Mouse (Mus musculus): ENCODE results near the gene Tmem205.

The Tmem205 gene

GRCm38 (mm10) chr9:21917493-21918034, 9.8 kb downstream of the Tmem205 start:
- no peak for DNase-seq (ENCODE audit: low read depth in 2 of 2, low spot score in 2 of 2)

DNA sequence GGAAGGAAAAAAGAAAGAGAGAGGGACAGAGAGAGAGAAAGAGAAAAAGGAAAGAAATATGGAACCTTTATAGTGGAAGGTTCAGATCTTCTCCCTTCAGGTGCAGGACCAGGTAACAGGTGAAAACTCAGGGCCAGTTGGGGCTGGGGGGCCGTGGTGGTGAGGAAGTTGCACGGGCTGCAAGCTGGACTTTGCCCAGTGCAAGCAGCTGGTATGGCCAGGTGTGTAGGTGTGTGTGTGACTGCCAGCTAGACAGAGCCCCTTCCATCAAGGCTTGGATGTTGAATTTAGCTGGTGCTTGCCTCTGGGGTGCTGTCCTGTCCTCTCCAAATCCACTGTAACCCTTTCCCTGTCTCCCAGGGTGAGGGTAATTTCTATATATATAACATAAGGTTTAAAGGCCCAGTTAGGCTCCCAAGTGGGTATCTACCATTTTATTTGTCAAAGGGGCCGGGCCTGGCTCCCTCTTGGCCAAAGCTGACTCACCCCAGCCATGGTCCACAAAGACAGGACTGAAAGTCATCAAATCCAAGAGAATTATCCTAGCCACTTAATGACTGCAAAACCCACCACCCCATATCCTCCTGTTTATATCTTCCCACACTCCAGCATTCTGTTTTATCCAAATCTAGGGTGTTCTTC, 10.4 kb downstream of the Tmem205 start:
- no peak for DNase-seq (ENCODE audit: low read depth in 2 of 2, low spot score in 2 of 2)

GRCm38 (mm10) chr9:21909474-21910223, 17.7 kb downstream of the Tmem205 start:
- no peak for DNase-seq (ENCODE audit: low read depth in 2 of 2, low spot score in 2 of 2)

DNA sequence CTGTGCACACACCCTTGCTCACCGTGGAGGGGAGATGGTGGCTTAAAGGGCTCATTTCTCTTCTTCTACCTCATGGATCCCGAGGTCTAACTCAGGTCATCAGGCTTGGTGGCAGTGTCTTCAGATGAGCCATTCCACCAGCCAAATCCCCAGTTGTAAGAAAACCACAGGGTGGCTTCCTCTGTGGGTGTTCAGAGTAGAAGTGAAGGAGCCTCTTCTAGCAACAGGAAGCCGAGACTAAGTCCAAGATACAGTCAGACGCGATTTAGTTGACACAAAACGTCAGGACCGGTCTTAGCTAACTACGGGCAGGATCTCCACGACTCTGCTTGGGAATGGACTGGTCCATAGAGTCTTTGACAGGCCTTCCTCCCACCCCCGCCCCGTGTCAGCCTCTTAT, 19.1 kb downstream of the Tmem205 start:
- peak in 1 of 2 experiments; percentile 4 for DNase-seq (ENCODE audit: low read depth in 2 of 2, low spot score in 2 of 2)

DNA sequence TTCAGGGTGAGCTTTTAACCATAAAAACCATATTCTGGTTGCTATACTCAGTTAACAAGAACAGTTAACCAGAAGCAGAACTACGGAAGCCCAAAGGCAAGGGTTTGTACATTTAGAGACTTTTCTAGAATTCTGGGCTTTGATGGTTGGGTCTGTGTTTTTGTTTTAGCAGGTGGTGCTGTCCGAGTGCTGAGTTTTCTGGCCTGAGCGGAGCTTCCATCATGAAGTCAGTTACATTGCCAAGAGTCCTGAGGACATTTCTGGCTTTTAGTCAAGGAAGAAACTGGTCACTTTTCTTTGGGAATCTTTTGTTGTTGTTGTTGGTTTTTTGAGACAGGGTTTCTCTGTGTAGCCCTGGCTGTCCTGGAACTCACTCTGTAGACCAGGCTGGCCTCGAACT, 23.3 kb downstream of the Tmem205 start:
- DNase-seq (ENCODE audit: low read depth in 2 of 2, low spot score in 2 of 2): no peak

- DNase-seq (ENCODE audit: low read depth in 2 of 2, low spot score in 2 of 2): peak in 1 of 2 experiments; percentile 35
Observed at GRCm38 (mm10) chr9:21901223-21901820, 26.0 kb downstream of the Tmem205 start.

DNA sequence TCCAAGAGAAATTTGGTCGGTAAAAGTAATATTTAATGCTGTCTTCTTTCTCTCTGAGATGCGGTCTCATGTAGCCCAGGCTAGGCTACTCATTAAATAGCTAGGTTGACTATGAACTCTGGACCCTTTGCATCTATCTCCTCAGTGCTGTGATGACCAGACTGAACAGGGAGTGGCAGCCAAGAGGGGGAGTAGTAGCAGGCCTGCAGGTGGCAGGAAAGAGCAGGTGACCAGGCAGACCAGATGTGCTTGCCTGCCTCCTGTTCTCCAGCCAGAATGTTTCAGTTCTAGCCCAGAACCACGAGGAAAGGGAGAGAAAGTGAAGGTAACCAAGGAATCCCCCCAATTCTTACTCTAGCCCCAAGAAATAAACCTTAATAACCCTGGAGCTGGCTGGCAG, 38.1 kb downstream of the Tmem205 start:
- DNase-seq (ENCODE audit: low read depth in 2 of 2, low spot score in 2 of 2): no peak

- DNase-seq (ENCODE audit: low read depth in 2 of 2, low spot score in 2 of 2): no peak
Observed at GRCm38 (mm10) chr9:21876601-21877000, 50.8 kb downstream of the Tmem205 start.

- no peak for DNase-seq (ENCODE audit: low read depth in 2 of 2, low spot score in 2 of 2)
Observed at GRCm38 (mm10) chr9:21872204-21872603, 55.2 kb downstream of the Tmem205 start.

Data from CD8-positive naive resting alpha-beta T cell, adult 2 months (primary cell).